Mouse (Mus musculus) lung, adult 10 weeks (tissue): ENCODE measurements around the gene Col6a6. TPM values are rescaled to one million over a fixed set of nuclear protein-coding genes. Genes with fewer than 3 reads are reported as not detected.

Experiments used
- polyA plus RNA-seq: library from polyadenylated mRNA; stranded (reverse); fragments of 350-450 nt; fragmentation: Illumina TruSeq; extraction: RNeasy Lipid Tissue Mini Kit (QIAGEN cat#74804); gene quantifications from one replicate; pipeline ENCODE4 v1.2.3, GENCODE M21; 2014; ENCODE audit warnings: low read depth, low replicate concordance; ENCODE audit not compliant: insufficient read depth

Col6a6 gene
- 0.07 TPM for polyA plus RNA-seq

DNA sequence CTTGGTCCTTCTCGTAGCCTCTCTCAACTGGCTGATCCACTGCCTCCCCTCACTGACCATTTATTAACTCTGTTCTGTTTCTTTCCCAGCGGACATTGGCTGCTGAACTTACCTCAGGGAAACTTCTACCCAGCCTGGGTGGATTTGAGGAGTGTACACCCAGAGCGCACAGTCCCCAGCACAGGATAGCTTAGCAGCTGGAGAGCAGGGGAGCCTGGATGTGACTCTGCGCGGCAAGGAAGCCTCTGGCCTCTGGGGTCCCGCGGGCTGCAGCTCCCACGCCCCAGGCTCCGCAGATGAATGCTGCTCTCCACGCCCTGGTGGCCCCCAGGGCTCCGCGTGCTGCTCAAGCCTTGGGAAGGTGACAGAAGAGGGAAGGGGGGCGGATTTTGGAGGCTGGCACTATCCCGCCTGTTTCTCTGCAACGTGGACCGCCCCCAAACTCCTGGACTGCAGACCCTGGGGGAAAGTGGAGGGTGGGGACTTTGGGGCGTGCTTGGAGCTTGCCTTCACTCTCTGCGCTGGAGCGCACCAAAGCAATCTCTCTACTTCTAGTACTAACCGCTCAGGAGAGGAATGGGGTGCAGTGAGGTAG, at the start of gene Col6a6:
Col6a6 (minus strand) TSS at position 370 of the 595 bp plus-strand sequence.

GRCm38 (mm10) chr9:105642460-105643371, 185.2 kb downstream of the Col6a6 start, which contains the start of gene Pik3r4:
Gene Pik3r4, plus strand, starts transcription at chr9:105642978.

Other genes with a start within 250 kb of the Col6a6 start
- 13.9 TPM for gene Pik3r4, start 185.2 kb downstream of the Col6a6 start, polyA plus RNA-seq
- 0.33 TPM for gene Col6a5, start 132.5 kb upstream of the Col6a6 start, polyA plus RNA-seq